Mouse (Mus musculus) embryonic facial prominence, embryonic 13.5 days (tissue): ENCODE measurements around the gene Ubac2. TPM values are rescaled to one million over a fixed set of nuclear protein-coding genes. Genes with fewer than 3 reads are reported as not detected.

ENCODE experiments used
- ATAC-seq: fragments of 200-750 bp; cut with Nextera tagmentation; 2 replicates; pipeline ENCODE4 v1.8.0; 2017; ENCODE audit warnings: low read depth; ENCODE audit not compliant: insufficient number of reproducible peaks, insufficient read depth, low FRiP score, low TSS enrichment
- H3K27ac ChIP-seq: fragments of 300-500 bp; sonication (generic); 2 replicates; pipeline ENCODE4 v1.5.1; 2015; ENCODE audit warnings: moderate library complexity, mild to moderate bottlenecking, inconsistent platforms
- H3K27me3 ChIP-seq: fragments of 300-500 bp; sonication (generic); 2 replicates; pipeline ENCODE4 v1.6.1; 2015; ENCODE audit warnings: mild to moderate bottlenecking, inconsistent platforms
- H3K36me3 ChIP-seq: fragments of 300-500 bp; sonication (generic); 2 replicates; pipeline ENCODE4 v1.6.1; 2015; ENCODE audit warnings: mild to moderate bottlenecking, inconsistent platforms
- H3K4me1 ChIP-seq: fragments of 300-500 bp; sonication (generic); 2 replicates; pipeline ENCODE4 v1.6.1; 2015; ENCODE audit warnings: inconsistent platforms
- H3K4me2 ChIP-seq: fragments of 300-500 bp; sonication (generic); 2 replicates; pipeline ENCODE4 v1.6.1; 2015; ENCODE audit warnings: moderate library complexity, mild to moderate bottlenecking, inconsistent platforms
- H3K4me3 ChIP-seq: fragments of 300-500 bp; sonication (generic); 2 replicates; pipeline ENCODE4 v1.5.1; 2015; ENCODE audit warnings: mild to moderate bottlenecking, inconsistent platforms
- H3K9ac ChIP-seq: fragments of 300-500 bp; sonication (generic); 2 replicates; pipeline ENCODE4 v1.6.1; 2015; ENCODE audit warnings: mild to moderate bottlenecking, inconsistent platforms
- H3K9me3 ChIP-seq: fragments of 300-500 bp; sonication (generic); 2 replicates; pipeline ENCODE4 v1.6.1; 2016; ENCODE audit warnings: inconsistent platforms
- WGBS: fragments of 180-500 bp; shearing (Covaris S2); methylation state at CpG from one replicate; pipeline ENCODE4 v1.1.7; 2015; ENCODE audit warnings: mixed read lengths; 5-methylcytosine and 5-hydroxymethylcytosine counted together
- polyA plus RNA-seq: library from polyadenylated mRNA; unstranded; fragments of >200 nt; fragmentation: Nextera tagmentation; extraction: Ambion mirVana; gene quantifications from 2 replicates; pipeline ENCODE4 v1.2.1, GENCODE M21; 2015

Ubac2 gene
- polyA plus RNA-seq, 1 experiment from 2014 or later: 72.9 TPM

- WGBS: 85% methylated on average over 6 of the region's 6 CpGs
- Histone ChIP-seq H3K27me3 (no peaks in the 10 kb centered on the region), H3K4me1 (no peaks in the 10 kb centered on the region), H3K36me3 (0 out of 2 replicates have a peak, but pooled peaks cover under 1% of the 10 kb centered on the region), H3K27ac (no peak overlapping the region), H3K9ac (no peak overlapping the region), H3K9me3 (no peaks in the 10 kb centered on the region), H3K4me3 (no peak overlapping the region), H3K4me2 (no peak overlapping the region)
- ATAC-seq: no peak
Measured at GRCm38 (mm10) chr14:121986028-121986427, 107.6 kb downstream of the Ubac2 start.

GRCm38 (mm10) chr14:121987287-121987686 is 108.9 kb downstream of the Ubac2 start:
- Histone ChIP-seq H3K4me2 (no peak overlapping the region), H3K9ac (no peak overlapping the region), H3K4me3 (no peak overlapping the region), H3K27ac (no peak overlapping the region), H3K36me3 (peaks cover 7% of the 10 kb centered on the region; the same call in 1 of the 2 replicates), H3K9me3 (no peaks in the 10 kb centered on the region), H3K4me1 (no peaks in the 10 kb centered on the region; the same call in 1 of the 2 replicates), H3K27me3 (no peaks in the 10 kb centered on the region)
- 63% methylated on average over 1 of the region's 1 CpGs for WGBS
- no peak for ATAC-seq

DNA sequence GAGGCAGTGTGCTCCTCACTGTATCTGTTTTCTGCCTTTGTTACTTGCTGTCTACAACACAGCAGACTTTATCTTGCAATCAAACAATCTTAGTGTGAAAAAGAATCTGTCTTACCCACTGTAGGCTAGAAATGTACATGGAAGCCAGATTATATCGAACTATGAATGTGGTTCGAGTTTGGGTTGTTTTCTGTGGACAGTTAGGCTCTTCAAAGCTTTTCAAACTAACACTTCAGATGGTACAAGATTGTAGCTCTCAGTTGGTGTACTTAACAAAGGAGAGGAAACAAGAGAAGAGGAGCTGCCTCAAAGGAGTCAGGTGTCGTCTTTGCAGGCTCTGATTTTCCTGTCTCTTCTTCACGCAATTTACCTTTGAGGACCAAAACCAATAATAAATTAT is 109.3 kb downstream of the Ubac2 start:
- no peak overlapping the region for H3K9ac ChIP-seq
- no peaks in the 10 kb centered on the region for H3K27me3 ChIP-seq
- peaks cover 7% of the 10 kb centered on the region; the same call in 1 of the 2 replicates for H3K36me3 ChIP-seq
- 81% methylated on average over 4 of the region's 4 CpGs for WGBS
- H3K9me3 ChIP-seq: no peaks in the 10 kb centered on the region
- H3K4me2 ChIP-seq: no peak overlapping the region
- H3K4me1 ChIP-seq: no peaks in the 10 kb centered on the region; the same call in 1 of the 2 replicates
- ATAC-seq: no peak
- H3K27ac ChIP-seq: no peak overlapping the region
- H3K4me3 ChIP-seq: no peak overlapping the region

DNA sequence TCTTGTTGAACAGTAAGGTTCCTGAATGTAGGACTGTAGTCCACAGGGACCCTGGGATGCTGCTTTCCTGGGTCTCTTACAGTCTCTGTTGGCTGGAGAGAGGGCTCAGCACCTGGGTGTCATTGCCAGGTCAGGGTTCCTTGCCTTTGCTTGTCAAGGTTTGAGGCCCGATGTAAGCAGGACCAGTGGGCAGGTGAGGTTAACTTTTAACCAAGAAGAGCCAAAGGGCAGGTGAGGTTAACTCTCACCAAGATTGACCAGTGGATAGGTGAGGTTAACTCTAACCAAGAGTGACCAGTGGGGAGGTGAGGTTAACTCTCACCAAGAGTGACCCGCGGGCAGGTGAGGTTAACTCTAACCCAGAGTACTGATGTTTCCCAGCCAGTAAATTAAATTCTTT is 110.9 kb downstream of the Ubac2 start:
- Histone ChIP-seq H3K9me3 (no peaks in the 10 kb centered on the region), H3K36me3 (peaks cover 10% of the 10 kb centered on the region), H3K9ac (no peak overlapping the region), H3K27ac (no peak overlapping the region), H3K27me3 (no peaks in the 10 kb centered on the region), H3K4me1 (no peaks in the 10 kb centered on the region; the same call in 1 of the 2 replicates), H3K4me2 (no peak overlapping the region), H3K4me3 (no peak overlapping the region)
- 95% methylated on average over 3 of the region's 3 CpGs for WGBS
- no peak for ATAC-seq

GRCm38 (mm10) chr14:121989869-121990268 is 111.4 kb downstream of the Ubac2 start:
- peaks cover 15% of the 10 kb centered on the region for H3K36me3 ChIP-seq
- no peak overlapping the region for H3K4me3 ChIP-seq
- no peak overlapping the region for H3K27ac ChIP-seq
- 96% methylated on average over 3 of the region's 3 CpGs for WGBS
- H3K9ac ChIP-seq: no peak overlapping the region
- no peak overlapping the region for H3K4me2 ChIP-seq
- H3K4me1 ChIP-seq: no peaks in the 10 kb centered on the region; the same call in 1 of the 2 replicates
- no peak for ATAC-seq
- H3K27me3 ChIP-seq: no peaks in the 10 kb centered on the region
- no peaks in the 10 kb centered on the region for H3K9me3 ChIP-seq

DNA sequence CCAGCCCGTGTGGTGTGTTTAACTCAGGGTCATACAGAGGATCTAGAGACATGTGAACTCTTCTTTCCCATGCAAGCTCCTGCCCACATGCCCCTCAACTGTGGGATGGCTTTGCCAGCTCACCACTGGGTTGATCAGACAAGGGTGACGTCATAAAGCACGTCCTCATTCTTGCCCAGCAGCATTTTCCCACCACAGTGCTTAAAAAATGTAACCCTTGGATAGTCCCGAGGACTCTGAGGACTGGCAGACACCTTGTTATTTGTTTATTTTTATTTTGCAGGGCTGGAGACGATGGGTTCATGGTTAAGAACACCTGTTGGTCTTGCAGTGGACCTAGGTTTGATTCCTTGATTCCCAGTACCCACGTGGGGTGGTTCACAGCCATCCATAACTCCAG is 112.5 kb downstream of the Ubac2 start:
- no peak for ATAC-seq
- no peak overlapping the region for H3K9ac ChIP-seq
- H3K4me1 ChIP-seq: no peaks in the 10 kb centered on the region; the same call in 1 of the 2 replicates
- H3K27ac ChIP-seq: no peak overlapping the region
- H3K4me2 ChIP-seq: no peak overlapping the region
- WGBS: 84% methylated on average over 6 of the region's 6 CpGs
- H3K4me3 ChIP-seq: no peak overlapping the region
- H3K9me3 ChIP-seq: no peaks in the 10 kb centered on the region
- no peaks in the 10 kb centered on the region for H3K27me3 ChIP-seq
- H3K36me3 ChIP-seq: peaks cover 25% of the 10 kb centered on the region

DNA sequence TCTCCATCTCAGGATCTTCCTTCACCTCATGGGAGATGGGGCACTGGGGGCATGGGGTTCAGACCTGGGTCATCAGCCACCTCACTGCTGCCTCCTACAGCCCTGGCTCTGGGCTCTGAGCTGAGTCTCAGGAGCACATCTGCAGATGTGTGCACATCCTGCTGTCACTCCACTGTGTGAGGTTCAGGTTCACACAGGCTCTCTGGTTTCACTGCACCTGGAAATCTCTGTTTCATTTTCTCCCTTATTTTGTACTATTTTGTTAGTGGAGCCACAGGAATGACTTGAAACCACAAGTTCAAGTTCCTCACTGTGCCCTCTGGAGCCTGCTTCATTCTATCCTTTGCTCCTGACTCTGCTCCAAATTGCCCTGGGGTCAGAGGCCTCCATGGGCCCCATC is 113.5 kb downstream of the Ubac2 start:
- Histone ChIP-seq H3K9ac (no peak overlapping the region), H3K4me3 (no peak overlapping the region), H3K4me2 (no peak overlapping the region), H3K27ac (no peak overlapping the region), H3K9me3 (no peaks in the 10 kb centered on the region), H3K27me3 (no peaks in the 10 kb centered on the region), H3K36me3 (peaks cover 35% of the 10 kb centered on the region), H3K4me1 (no peaks in the 10 kb centered on the region; the same call in 1 of the 2 replicates)
- ATAC-seq: no peak

GRCm38 (mm10) chr14:121992395-121993280 is 114.2 kb downstream of the Ubac2 start:
- peaks cover 40% of the 10 kb centered on the region for H3K36me3 ChIP-seq
- H3K4me3 ChIP-seq: no peak overlapping the region
- WGBS: 87% methylated on average over 13 of the region's 13 CpGs
- no peak overlapping the region for H3K4me2 ChIP-seq
- no peaks in the 10 kb centered on the region; the same call in 1 of the 2 replicates for H3K4me1 ChIP-seq
- ATAC-seq: no peak
- H3K9me3 ChIP-seq: no peaks in the 10 kb centered on the region
- no peak overlapping the region for H3K27ac ChIP-seq
- no peak overlapping the region for H3K9ac ChIP-seq
- H3K27me3 ChIP-seq: no peaks in the 10 kb centered on the region

DNA sequence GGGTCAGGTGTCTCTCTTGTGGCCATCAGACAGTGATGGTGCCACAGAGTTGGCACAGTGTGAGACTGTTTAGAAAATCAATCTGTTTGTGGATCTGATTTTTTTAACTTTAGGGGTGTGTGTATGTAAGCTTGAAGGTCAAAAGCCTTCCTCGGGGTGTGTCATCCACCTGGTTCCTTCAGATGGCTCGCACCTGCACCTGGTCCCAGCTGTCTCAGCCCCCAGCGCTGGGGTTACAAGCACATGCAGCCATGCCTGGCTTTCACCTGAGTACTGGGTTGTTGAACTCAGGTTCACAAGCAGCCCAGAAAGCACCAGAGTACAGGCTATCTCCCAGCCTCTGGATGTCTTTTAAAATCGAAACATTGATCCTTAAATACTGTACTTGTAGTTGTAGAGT is 115.2 kb downstream of the Ubac2 start:
- no peak overlapping the region for H3K9ac ChIP-seq
- no peaks in the 10 kb centered on the region for H3K27me3 ChIP-seq
- peaks cover 46% of the 10 kb centered on the region for H3K36me3 ChIP-seq
- H3K4me3 ChIP-seq: no peak overlapping the region
- 93% methylated on average over 4 of the region's 4 CpGs for WGBS
- no peak for ATAC-seq
- no peaks in the 10 kb centered on the region; the same call in 1 of the 2 replicates for H3K4me1 ChIP-seq
- no peak overlapping the region for H3K4me2 ChIP-seq
- no peak overlapping the region for H3K27ac ChIP-seq
- H3K9me3 ChIP-seq: no peaks in the 10 kb centered on the region

DNA sequence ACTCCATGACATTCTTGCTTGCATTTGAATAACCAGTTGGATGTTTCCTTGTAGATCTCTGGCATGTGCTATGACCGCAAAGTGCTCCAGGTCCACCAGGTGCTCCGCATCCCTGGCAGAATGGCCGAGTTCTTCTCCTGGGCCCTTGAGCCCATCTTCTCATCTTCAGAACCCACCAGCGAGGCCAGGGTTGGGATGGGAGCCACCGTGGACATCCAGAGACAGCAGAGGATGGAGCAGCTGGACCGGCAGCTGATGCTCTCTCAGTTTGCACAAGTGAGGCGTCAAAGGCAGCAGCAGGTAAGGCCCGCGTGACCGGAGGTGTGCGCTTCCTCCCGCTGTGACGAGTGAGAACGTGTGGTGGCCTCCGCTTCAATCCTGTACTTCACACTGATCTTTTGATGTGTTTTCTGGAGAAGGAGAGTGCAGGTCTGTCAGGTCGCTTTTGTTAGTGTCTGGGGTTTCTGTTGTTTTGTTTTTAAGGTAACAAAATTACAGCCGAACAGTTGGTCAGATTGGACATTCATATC is 115.8 kb downstream of the Ubac2 start:
- no peak overlapping the region for H3K4me2 ChIP-seq
- no peaks in the 10 kb centered on the region for H3K27me3 ChIP-seq
- no peak overlapping the region for H3K4me3 ChIP-seq
- no peak for ATAC-seq
- H3K9me3 ChIP-seq: no peaks in the 10 kb centered on the region
- 94% methylated on average over 17 of the region's 17 CpGs for WGBS
- H3K9ac ChIP-seq: no peak overlapping the region
- H3K36me3 ChIP-seq: peaks cover 46% of the 10 kb centered on the region
- no peaks in the 10 kb centered on the region; the same call in 1 of the 2 replicates for H3K4me1 ChIP-seq
- H3K27ac ChIP-seq: no peak overlapping the region

DNA sequence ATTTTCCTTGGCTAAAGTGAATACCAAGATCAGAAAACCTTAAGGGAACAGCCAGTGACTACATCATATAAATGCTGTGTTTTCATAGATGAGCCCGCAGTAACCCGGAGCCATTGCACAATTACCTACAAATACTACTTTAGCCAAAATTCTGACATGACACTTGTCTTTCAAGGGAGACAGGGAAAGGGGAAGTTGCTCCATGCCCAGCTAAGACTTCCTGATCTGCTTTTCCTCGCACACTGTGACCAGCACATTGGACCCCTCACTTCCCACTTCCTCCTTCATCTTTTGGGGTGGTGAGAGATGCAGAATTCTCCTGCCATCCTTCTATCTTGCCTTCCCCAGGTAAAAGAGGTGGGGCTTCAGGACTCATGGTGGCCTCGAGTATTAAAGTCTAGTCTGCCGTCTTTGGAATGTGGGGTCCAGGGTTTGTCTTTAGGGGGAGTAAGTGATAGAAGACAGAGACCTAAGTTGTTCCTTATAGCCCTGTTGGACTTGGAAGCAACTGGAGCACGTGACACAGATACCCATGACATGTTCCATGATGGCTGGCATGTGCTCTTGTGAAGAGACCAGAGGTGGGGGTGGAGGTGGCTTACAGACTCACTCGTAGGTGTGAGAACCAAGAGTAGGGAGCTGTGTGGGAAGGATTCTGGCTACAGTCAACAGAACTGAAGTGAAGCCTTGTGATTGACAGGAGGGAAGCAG is 116.6 kb downstream of the Ubac2 start:
- Histone ChIP-seq H3K4me2 (no peak overlapping the region), H3K9ac (no peak overlapping the region), H3K4me3 (no peak overlapping the region), H3K9me3 (no peaks in the 10 kb centered on the region), H3K4me1 (no peaks in the 10 kb centered on the region; the same call in 1 of the 2 replicates), H3K36me3 (peaks cover 46% of the 10 kb centered on the region), H3K27ac (no peak overlapping the region), H3K27me3 (no peaks in the 10 kb centered on the region)
- no peak for ATAC-seq
- WGBS: 92% methylated on average over 7 of the region's 7 CpGs
